ENCODE assay signal across 8 mouse cellular contexts in the genomic region with DNA sequence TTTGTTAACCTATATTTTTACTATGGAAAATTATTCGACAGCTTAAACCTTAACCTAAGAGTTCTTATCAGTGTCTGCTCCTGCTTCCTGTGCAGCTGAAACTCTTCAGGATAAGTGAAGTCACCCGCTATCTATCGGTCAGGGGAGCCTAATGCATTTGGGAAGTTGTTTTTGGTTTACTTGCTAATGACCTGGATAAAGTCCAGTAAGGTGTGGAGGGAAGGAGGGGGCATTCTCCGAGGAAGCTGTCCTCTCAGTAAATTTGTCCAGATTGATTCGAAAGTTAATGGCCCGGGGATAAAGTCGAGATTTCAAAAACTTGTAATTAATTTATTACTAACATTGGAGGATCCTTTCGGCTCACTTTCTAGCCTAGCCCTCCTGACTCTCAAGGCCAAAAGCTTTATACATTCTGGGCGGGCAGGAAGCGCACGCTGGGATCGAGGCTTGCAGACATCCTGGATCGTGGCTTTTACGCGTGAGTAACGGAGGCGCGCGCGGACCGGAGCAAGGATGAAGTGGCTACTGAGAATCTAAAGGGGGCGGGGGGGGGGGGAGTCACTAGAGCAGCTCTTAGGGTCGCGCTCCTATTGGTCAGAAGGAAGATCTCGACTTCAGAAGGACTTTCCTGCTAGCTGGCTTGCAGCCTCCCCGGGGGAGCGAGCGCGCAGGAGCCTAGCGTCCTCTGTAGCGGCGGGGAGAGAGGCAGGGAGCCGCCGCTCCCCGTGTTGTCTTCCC. TPM values are rescaled to one million over a fixed set of nuclear protein-coding genes. Genes with fewer than 3 reads are reported as not detected.
DNase-seq lines count a peak whose midpoint lies in the region; ATAC-seq and TF ChIP-seq lines count a peak whose summit lies in the region.

No protein-coding gene starts in this region.

- 2% methylated on average over 35 of the region's 35 CpGs for WGBS in forebrain, embryonic 10.5 days
- WGBS in heart, postnatal 0 days = 2% methylated on average over 35 of the region's 35 CpGs
- 2% methylated on average over 31 of the region's 35 CpGs for WGBS in lung, embryonic 15.5 days

- peak overlapping the region; percentile 82; the same call in 1 of the 2 replicates for H3K9ac ChIP-seq in CH12.LX (ENCODE audit: insufficient read depth, low read depth)
- H3K9ac ChIP-seq in heart, postnatal 0 days (replicated peaks; ENCODE audit: low read depth, low read length) = peak overlapping the region; percentile 81
- H3K9ac ChIP-seq in lung, embryonic 15.5 days = peak overlapping the region; percentile 58; the same call in 1 of the 2 replicates

- H3K4me2 ChIP-seq in CH12.LX (ENCODE audit: insufficient read depth, low read depth, poor library complexity, severe bottlenecking) = peak overlapping the region; percentile 82
- peak overlapping the region; percentile 67 for H3K4me2 ChIP-seq in heart, postnatal 0 days (ENCODE audit: low read depth, low read length)
- peak overlapping the region; percentile 64 for H3K4me2 ChIP-seq in lung, embryonic 15.5 days

- no peak for TF ChIP-seq EP300 in CH12.LX (IDR thresholded peaks at IDR 0.05; ENCODE audit: low read length)
- TF ChIP-seq EP300 in heart, postnatal 0 days (IDR thresholded peaks at IDR 0.05; ENCODE audit: low read depth) = 0 out of 2 replicates have a peak, but pooled peaks have one; percentile 52

- ATAC-seq in heart, postnatal 0 days (ENCODE audit: insufficient read depth, low read depth) = peak; percentile 83
- ATAC-seq in lung, embryonic 15.5 days (ENCODE audit: borderline replicate concordance, extremely low read depth, low FRiP score, low TSS enrichment) = peak; percentile 81
- ATAC-seq in neutrophil, adult 5-6 weeks (ENCODE audit: extremely low read depth, insufficient number of reproducible peaks, low FRiP score, poor library complexity, severe bottlenecking) = peak; percentile 64

- peaks cover 21% of the 10 kb centered on the region for H3K79me2 ChIP-seq in CH12.LX (replicated peaks; ENCODE audit: control insufficient read depth, extremely low read depth, insufficient read depth, poor library complexity, severe bottlenecking)

- H3K27ac ChIP-seq in CH12.LX (ENCODE audit: insufficient read depth, low read depth) = no peak overlapping the region
- H3K27ac ChIP-seq in forebrain, embryonic 10.5 days = peak overlapping the region; percentile 79; the same call in 1 of the 2 replicates
- H3K27ac ChIP-seq in heart, postnatal 0 days (ENCODE audit: low read depth) = peak overlapping the region; percentile 99
- peak overlapping the region; percentile 96 for H3K27ac ChIP-seq in lung, embryonic 15.5 days

- TF ChIP-seq CTCF in CH12.LX (conservative IDR thresholded peaks at IDR 0.05 in 1 of 2, IDR thresholded peaks at IDR 0.05 in 1 of 2; ENCODE audit: low read depth in 2 of 2, low read length in 2 of 2) = no peak
- no peak for TF ChIP-seq CTCF in heart, postnatal 0 days (IDR thresholded peaks at IDR 0.05; ENCODE audit: low read depth)

- dilution Hi-C loops in CH12.LX (cut with MboI; ENCODE audit: extremely low pct_ligation_motif_present, extremely low pct_unique_long_range_greater_than_20kb, low sequenced_read_pairs) = no loop called here

- H3K9me3 ChIP-seq in CH12.LX (replicated peaks; ENCODE audit: low read length) = peaks cover 5% of the 10 kb centered on the region
- H3K9me3 ChIP-seq in forebrain, embryonic 10.5 days = no peaks in the 10 kb centered on the region
- no peaks in the 10 kb centered on the region for H3K9me3 ChIP-seq in heart, postnatal 0 days (replicated peaks; ENCODE audit: control insufficient read depth, low read length)
- H3K9me3 ChIP-seq in lung, embryonic 15.5 days = no peaks in the 10 kb centered on the region

- no peaks in the 10 kb centered on the region for H3K36me3 ChIP-seq in CH12.LX (replicated peaks in 1 of 2; ENCODE audit: control insufficient read depth in 1 of 2, insufficient read depth in 1 of 2, low read length in 1 of 2)
- H3K36me3 ChIP-seq in forebrain, embryonic 10.5 days (replicated peaks) = no peaks in the 10 kb centered on the region
- no peaks in the 10 kb centered on the region for H3K36me3 ChIP-seq in heart, postnatal 0 days (replicated peaks; ENCODE audit: control insufficient read depth, insufficient read depth, low read length)
- H3K36me3 ChIP-seq in lung, embryonic 15.5 days = no peaks in the 10 kb centered on the region

- DNase-seq in CH12.LX (ENCODE audit: extremely low read depth) = no peak
- DNase-seq in brain, adult 2 months (ENCODE audit: low read depth, low spot score) = peak; percentile 90
- peak; percentile 60 for DNase-seq in forebrain, embryonic 10.5 days (ENCODE audit: extremely low spot score, low spot score)
- DNase-seq in heart, postnatal 0 days (ENCODE audit: low spot score) = peak; percentile 79
- DNase-seq in kidney, postnatal 25 days = peak; percentile 60 to 81
- DNase-seq in urinary bladder, postnatal 4 days (ENCODE audit: low spot score in 2 of 2) = peak; percentile 51 to 59

- H3K27me3 ChIP-seq in CH12.LX (replicated peaks) = no peaks in the 10 kb centered on the region
- H3K27me3 ChIP-seq in forebrain, embryonic 10.5 days (ENCODE audit: poor library complexity, severe bottlenecking) = peaks cover 37% of the 10 kb centered on the region
- H3K27me3 ChIP-seq in heart, postnatal 0 days (ENCODE audit: control insufficient read depth, insufficient read depth, low read length) = no peaks in the 10 kb centered on the region
- no peaks in the 10 kb centered on the region for H3K27me3 ChIP-seq in lung, embryonic 15.5 days

- TF ChIP-seq RAD21 in CH12.LX (IDR thresholded peaks at IDR 0.05; ENCODE audit: low read depth, low read length) = no peak

- in situ Hi-C loops in CH12.LX (cut with MboI; ENCODE audit: low pct_ligation_motif_present, low pct_unique_long_range_greater_than_20kb, low sequenced_read_pairs) = no loop called here

- peak; percentile 26; the same call in 1 of the 2 replicates for TF ChIP-seq POLR2A in CH12.LX (IDR thresholded peaks at IDR 0.05; ENCODE audit: low read depth, low read length)

- 0 out of 4 replicates have a peak, but pooled peaks cover 0 to 3% of the 10 kb centered on the region in 2 experiments for H3K4me1 ChIP-seq in CH12.LX (ENCODE audit: control insufficient read depth in 1 of 2, insufficient read depth in 2 of 2)
- H3K4me1 ChIP-seq in forebrain, embryonic 10.5 days = peaks cover 16% of the 10 kb centered on the region
- no peaks in the 10 kb centered on the region for H3K4me1 ChIP-seq in heart, postnatal 0 days (ENCODE audit: control insufficient read depth, insufficient read depth)
- H3K4me1 ChIP-seq in lung, embryonic 15.5 days = no peaks in the 10 kb centered on the region

- H3K4me3 ChIP-seq in CH12.LX (replicated peaks in 1 of 3; ENCODE audit: low read depth in 2 of 3, low read length in 2 of 3, poor library complexity in 1 of 3) = peak overlapping the region in 2 of 3 experiments; percentile 70 to 85
- peak overlapping the region; percentile 66 for H3K4me3 ChIP-seq in forebrain, embryonic 10.5 days
- H3K4me3 ChIP-seq in heart, postnatal 0 days (ENCODE audit: low read depth, low read length) = peak overlapping the region; percentile 84
- H3K4me3 ChIP-seq in lung, embryonic 15.5 days = peak overlapping the region; percentile 67

TF ChIP-seq in CH12.LX, 34 proteins besides CTCF, POLR2A, EP300 and RAD21:
- TF ChIP-seq SIN3A (IDR thresholded peaks at IDR 0.05; ENCODE audit: low read length) (no peak), ZMIZ1 (IDR thresholded peaks at IDR 0.05; ENCODE audit: low read depth, low read length) (no peak), E2F4 (IDR thresholded peaks at IDR 0.05; ENCODE audit: insufficient replicate concordance, low read depth, low read length) (no peak), BHLHE40 (IDR thresholded peaks at IDR 0.05; ENCODE audit: low read depth, low read length) (peak; percentile 68), MAX (IDR thresholded peaks at IDR 0.05; ENCODE audit: low read length) (no peak), MXI1 (IDR thresholded peaks at IDR 0.05; ENCODE audit: low read depth, low read length) (no peak), RCOR1 (conservative IDR thresholded peaks at IDR 0.05; ENCODE audit: low read depth, low read length) (no peak), CHD1 (IDR thresholded peaks at IDR 0.05; ENCODE audit: low read depth, low read length) (no peak), IRF4 (IDR thresholded peaks at IDR 0.05; ENCODE audit: low read depth, low read length) (0 out of 2 replicates have a peak, but pooled peaks have one; percentile 13)

RNA-seq across cellular contexts. Expression of a gene that starts 19.6 kb away (rescaled TPM):
- total RNA-seq in CH12.LX (2012; rRNA removed) = 99.9 and 113 TPM in 2 replicates
- total RNA-seq in CH12.LX (2014; rRNA removed) = 107 and 134 TPM in 2 replicates
- 159 and 199 TPM in 2 replicates for polyA plus RNA-seq in CH12.LX (2012; ENCODE audit: insufficient read length, low read depth)
- 13.9 and 16.8 TPM in 2 replicates for polyA plus RNA-seq in forebrain, embryonic 10.5 days (2016; fragmentation: Nextera tagmentation; extraction: Ambion mirVana)
- total RNA-seq in heart, postnatal 0 days (2014; rRNA removed; ENCODE audit: low replicate concordance) = 66.9 and 69.0 TPM in 2 replicates
- polyA plus RNA-seq in heart, postnatal 0 days (2015; fragmentation: Nextera tagmentation; extraction: Ambion mirVana) = 81.9 and 84.3 TPM in 2 replicates
- 55.9 and 57.8 TPM in 2 replicates for polyA plus RNA-seq in lung, embryonic 15.5 days (2015; fragmentation: Nextera tagmentation; extraction: Ambion mirVana)
- total RNA-seq in neutrophil, adult 5-6 weeks (2017) = 517 and 676 TPM in 2 replicates
